Mouse (Mus musculus) right cerebral cortex, adult 18-20 months (tissue): ENCODE measurements at regions not wholly inside any gene's neighbourhood (a gene's known extent, or its start where the extent isn't known, plus 50 kb on each side); places are given as distances from the start of the nearest gene placed in this dataset.
"Not testable (repeated sequence)": the region's sequence is repeated elsewhere in the genome, so short reads cannot be mapped to it uniquely, and the experiment has no call there.

Experiments used
- DNase-seq: peaks from one replicate; pipeline ENCODE4 v3.0.0; 2022; ENCODE audit warnings: mixed read lengths

GRCm38 (mm10) chr13:78900693-78901092 is 701.1 kb upstream of the Nr2f1 start:
- DNase-seq, result no peak

GRCm38 (mm10) chr13:78892252-78892651 is 692.7 kb upstream of the Nr2f1 start:
- DNase-seq, result no peak

- no peak for DNase-seq
These were observed 683.5 kb upstream of the Nr2f1 start for GRCm38 (mm10) chr13:78883062-78883461.

GRCm38 (mm10) chr13:78872582-78872981 is 673.0 kb upstream of the Nr2f1 start:
- DNase-seq, result no peak

DNA sequence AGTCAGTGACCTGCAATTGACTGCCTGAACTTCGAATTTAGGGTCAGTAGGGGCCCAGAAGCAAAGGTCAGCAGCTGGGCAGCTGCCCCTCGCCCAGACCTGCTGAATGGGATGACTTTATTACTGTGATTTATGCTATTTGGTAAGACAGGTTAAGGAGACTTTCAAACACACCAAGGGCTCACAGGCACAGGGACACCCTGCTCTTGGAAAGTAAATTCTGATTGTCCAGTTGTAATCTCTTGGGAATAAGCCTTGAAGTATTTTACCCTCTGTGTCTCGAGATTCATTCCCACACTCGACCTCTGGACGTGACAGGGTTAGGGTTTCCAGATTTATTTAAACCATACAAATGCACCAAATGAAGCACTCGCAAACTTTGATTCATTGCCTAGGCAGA is 672.4 kb upstream of the Nr2f1 start:
- no peak for DNase-seq

GRCm38 (mm10) chr13:78871254-78871653 is 671.7 kb upstream of the Nr2f1 start:
- no peak for DNase-seq

DNA sequence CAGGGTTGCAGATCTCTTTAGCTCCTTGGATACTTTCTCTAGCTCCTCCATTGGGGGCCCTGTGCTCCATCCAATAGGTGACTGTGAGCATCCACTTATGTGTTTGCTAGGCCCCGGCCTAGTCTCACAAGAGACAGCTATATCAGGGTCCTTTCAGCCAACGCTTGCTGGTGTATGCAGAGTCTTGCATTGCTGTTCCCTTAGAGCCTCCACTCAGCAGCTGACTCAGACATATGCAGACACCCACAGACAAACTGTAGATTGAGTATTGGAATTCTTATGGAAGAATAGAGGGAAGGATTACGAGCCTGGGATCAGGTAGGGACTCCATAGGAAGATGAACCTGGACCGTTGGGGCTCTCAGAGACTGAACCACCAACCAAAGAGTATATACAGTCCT is 624.8 kb upstream of the Nr2f1 start:
- not testable (repeated sequence) for DNase-seq

DNA sequence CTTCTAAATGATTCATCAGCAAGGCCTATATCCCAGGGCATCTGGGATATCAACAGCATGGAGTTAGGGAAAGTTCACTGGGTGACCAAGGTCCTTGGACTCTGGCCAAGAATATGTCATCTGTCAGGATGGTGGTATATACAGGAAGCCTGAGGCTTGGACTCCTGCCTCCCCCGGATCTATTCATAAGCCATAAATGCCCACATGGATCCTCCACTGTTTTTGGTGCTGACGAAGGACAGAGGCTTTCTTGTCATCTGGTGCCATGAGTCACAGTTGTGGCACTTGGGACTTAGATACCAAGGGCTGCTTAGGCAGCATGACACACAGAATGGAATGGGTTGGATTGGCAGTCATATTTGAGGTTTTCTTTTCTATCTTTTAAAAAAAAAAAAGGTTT is 610.1 kb upstream of the Nr2f1 start:
- peak; percentile 13 for DNase-seq

- no peak for DNase-seq
These were observed 603.2 kb upstream of the Nr2f1 start for GRCm38 (mm10) chr13:78802838-78803124.

- DNase-seq, result no peak
These were observed 602.7 kb upstream of the Nr2f1 start for GRCm38 (mm10) chr13:78802011-78802837.

DNA sequence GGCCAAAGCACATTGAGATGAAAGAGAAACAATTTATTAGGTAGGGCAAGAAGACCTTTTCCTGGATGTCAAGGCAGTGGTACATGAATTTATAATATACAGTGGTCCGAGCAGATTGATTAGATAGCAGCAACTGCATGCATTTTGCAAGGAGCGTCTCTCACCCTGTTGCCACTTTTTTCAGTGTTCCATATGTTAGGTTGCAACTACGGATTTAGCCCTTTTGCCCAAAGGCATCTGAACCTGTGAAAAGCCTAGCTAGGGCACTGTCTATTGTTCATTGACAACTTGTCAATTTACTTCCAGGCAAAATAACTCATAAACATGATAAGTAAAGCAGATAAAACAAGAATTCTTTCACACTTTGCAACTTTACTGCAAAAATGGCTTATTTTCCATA is 600.1 kb upstream of the Nr2f1 start:
- no peak for DNase-seq

GRCm38 (mm10) chr13:78795228-78795627 is 595.7 kb upstream of the Nr2f1 start:
- DNase-seq, result no peak

GRCm38 (mm10) chr13:78784285-78784684 is 584.7 kb upstream of the Nr2f1 start:
- DNase-seq, result no peak

DNA sequence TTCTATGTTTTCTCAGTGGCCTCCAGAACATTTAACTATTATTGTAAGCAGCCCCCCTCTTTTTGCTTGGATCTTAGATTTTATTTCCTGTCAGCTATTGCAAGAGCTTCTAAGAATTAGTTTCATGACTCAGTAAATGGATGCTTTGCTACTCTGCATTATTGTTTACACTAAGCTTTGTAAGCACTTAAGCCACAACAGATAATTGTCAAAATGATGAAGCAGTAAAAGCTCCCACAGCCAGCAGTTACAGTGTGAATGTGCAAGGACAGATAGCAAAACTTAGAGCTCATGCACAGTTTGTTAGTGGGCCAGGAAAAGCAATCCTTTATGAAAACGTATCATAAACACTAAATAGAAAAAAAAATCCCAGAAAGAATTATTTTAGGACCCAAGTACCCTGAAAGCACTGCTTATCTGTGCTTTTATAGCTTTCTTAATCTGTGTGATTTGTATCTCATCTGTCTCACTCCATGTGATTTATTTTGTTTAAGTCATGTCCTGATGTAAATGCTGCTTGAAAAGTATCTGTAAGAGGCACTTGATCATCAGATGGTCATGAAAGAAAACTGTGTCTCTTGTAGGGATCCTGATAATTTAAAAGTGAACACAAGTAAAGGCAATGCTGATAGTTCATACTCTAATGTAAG is 584.2 kb upstream of the Nr2f1 start:
- DNase-seq, result no peak
